Mouse (Mus musculus): Measurements from ENCODE around the gene Ankrd33b. TPM values are rescaled to one million over a fixed set of nuclear protein-coding genes. Genes with fewer than 3 reads are reported as not detected.

The Ankrd33b gene
- polyA plus RNA-seq, 1 experiment, result 7.6 TPM

GRCm38 (mm10) chr15:31269558-31269957 is 98.0 kb downstream of the Ankrd33b start:
- DNase-seq, result no peak
- H3K27ac ChIP-seq (ENCODE audit: control insufficient read depth, insufficient read depth, low read length), result no peak overlapping the region
- 85% methylated on average over 4 of the region's 4 CpGs for WGBS
- H3K4me3 ChIP-seq (ENCODE audit: control insufficient read depth, insufficient read depth, low read length), result no peak overlapping the region
- H3K27me3 ChIP-seq (ENCODE audit: control insufficient read depth, insufficient read depth, low read length), result no peaks in the 10 kb centered on the region
- TF ChIP-seq CTCF (IDR thresholded peaks at IDR 0.05; ENCODE audit: borderline replicate concordance, control insufficient read depth, extremely low read depth, insufficient read depth, low read length, poor library complexity) (no peak), POLR2A (IDR thresholded peaks at IDR 0.05; ENCODE audit: control insufficient read depth, extremely low read depth, insufficient read depth, low read length, poor library complexity) (no peak)
- no peaks in the 10 kb centered on the region for H3K4me1 ChIP-seq (replicated peaks; ENCODE audit: control insufficient read depth, insufficient read depth, low read length)
- no peaks in the 10 kb centered on the region for H3K36me3 ChIP-seq (ENCODE audit: control insufficient read depth, insufficient read depth, low read length)

DNA sequence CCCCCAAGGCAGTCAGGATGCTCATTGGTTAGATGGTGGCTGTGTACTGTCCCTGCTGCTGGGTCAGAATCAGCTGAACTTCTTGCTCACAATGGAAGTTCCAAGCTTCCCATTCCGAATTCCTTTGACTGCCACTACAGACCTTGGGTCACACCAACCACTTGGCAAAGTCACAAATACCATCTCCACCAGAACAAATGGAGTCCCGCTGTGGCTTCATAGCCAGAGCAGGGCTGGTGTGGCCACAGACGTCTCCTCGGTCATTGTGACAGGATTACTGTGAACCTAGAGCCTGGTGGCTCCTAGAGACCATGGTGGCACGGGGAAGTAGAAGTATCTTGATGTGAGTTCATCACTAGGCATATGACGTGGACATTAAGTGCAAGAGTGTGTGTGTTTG is 99.4 kb downstream of the Ankrd33b start:
- TF ChIP-seq POLR2A (IDR thresholded peaks at IDR 0.05; ENCODE audit: control insufficient read depth, extremely low read depth, insufficient read depth, low read length, poor library complexity) (no peak), CTCF (IDR thresholded peaks at IDR 0.05; ENCODE audit: borderline replicate concordance, control insufficient read depth, extremely low read depth, insufficient read depth, low read length, poor library complexity) (no peak)
- WGBS, result 95% methylated on average over 6 of the region's 6 CpGs
- Histone ChIP-seq H3K36me3 (ENCODE audit: control insufficient read depth, insufficient read depth, low read length) (no peaks in the 10 kb centered on the region), H3K27me3 (ENCODE audit: control insufficient read depth, insufficient read depth, low read length) (no peaks in the 10 kb centered on the region), H3K27ac (ENCODE audit: control insufficient read depth, insufficient read depth, low read length) (no peak overlapping the region), H3K4me1 (replicated peaks; ENCODE audit: control insufficient read depth, insufficient read depth, low read length) (no peaks in the 10 kb centered on the region), H3K4me3 (ENCODE audit: control insufficient read depth, insufficient read depth, low read length) (no peak overlapping the region)
- no peak for DNase-seq

DNA sequence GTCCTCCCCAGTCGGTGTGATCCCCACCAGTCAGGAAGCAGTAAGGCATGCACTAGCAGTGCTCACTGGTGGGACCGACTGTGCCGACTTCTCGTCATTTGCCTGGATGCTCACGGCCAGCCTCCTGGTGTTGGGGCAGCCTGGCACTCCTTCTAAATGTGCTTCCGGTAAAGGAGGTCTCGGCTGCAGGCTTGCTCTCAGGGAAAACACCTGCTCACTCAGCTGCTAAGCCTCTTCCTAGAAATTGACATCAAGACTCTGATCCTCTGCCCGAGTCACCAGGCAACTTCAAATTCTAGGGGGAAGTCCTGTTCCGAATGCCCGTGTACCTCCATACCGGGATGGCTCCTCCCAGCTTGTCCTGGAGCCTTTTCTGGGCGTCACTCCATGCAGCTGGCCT is 101.7 kb downstream of the Ankrd33b start:
- H3K27me3 ChIP-seq (ENCODE audit: control insufficient read depth, insufficient read depth, low read length), result no peaks in the 10 kb centered on the region
- TF ChIP-seq CTCF (IDR thresholded peaks at IDR 0.05; ENCODE audit: borderline replicate concordance, control insufficient read depth, extremely low read depth, insufficient read depth, low read length, poor library complexity) (no peak), POLR2A (IDR thresholded peaks at IDR 0.05; ENCODE audit: control insufficient read depth, extremely low read depth, insufficient read depth, low read length, poor library complexity) (no peak)
- H3K27ac ChIP-seq (ENCODE audit: control insufficient read depth, insufficient read depth, low read length), result no peak overlapping the region
- H3K4me1 ChIP-seq (replicated peaks; ENCODE audit: control insufficient read depth, insufficient read depth, low read length), result no peaks in the 10 kb centered on the region
- H3K4me3 ChIP-seq (ENCODE audit: control insufficient read depth, insufficient read depth, low read length), result no peak overlapping the region
- DNase-seq, result no peak
- H3K36me3 ChIP-seq (ENCODE audit: control insufficient read depth, insufficient read depth, low read length), result no peaks in the 10 kb centered on the region
- WGBS, result 96% methylated on average over 12 of the region's 12 CpGs

DNA sequence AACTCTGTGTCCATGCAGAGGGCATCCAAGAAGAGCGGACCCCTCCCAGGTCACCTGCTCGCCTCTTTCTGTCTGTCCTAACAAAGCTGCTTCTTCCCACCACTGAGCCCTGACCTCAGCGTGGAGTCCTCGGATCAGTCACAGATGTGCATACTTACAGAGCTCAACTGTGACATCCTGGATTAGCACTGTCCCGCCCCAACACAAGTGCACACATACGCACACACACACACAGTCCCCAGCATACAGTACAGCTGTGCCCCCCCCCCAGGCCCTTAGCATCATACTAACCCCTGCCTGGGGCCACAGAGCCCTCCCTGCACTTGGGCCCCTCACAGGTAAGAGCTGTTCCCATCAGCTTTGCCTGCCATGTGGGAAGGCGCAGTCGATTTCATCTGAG is 102.1 kb downstream of the Ankrd33b start:
- no peaks in the 10 kb centered on the region for H3K36me3 ChIP-seq (ENCODE audit: control insufficient read depth, insufficient read depth, low read length)
- no peaks in the 10 kb centered on the region for H3K27me3 ChIP-seq (ENCODE audit: control insufficient read depth, insufficient read depth, low read length)
- H3K27ac ChIP-seq (ENCODE audit: control insufficient read depth, insufficient read depth, low read length), result no peak overlapping the region
- DNase-seq, result no peak
- no peaks in the 10 kb centered on the region for H3K4me1 ChIP-seq (replicated peaks; ENCODE audit: control insufficient read depth, insufficient read depth, low read length)
- H3K4me3 ChIP-seq (ENCODE audit: control insufficient read depth, insufficient read depth, low read length), result no peak overlapping the region
- no peak for TF ChIP-seq POLR2A (IDR thresholded peaks at IDR 0.05; ENCODE audit: control insufficient read depth, extremely low read depth, insufficient read depth, low read length, poor library complexity)
- TF ChIP-seq CTCF (IDR thresholded peaks at IDR 0.05; ENCODE audit: borderline replicate concordance, control insufficient read depth, extremely low read depth, insufficient read depth, low read length, poor library complexity), result no peak
- WGBS, result 95% methylated on average over 8 of the region's 8 CpGs

GRCm38 (mm10) chr15:31264827-31265226 is 102.7 kb downstream of the Ankrd33b start:
- TF ChIP-seq POLR2A (IDR thresholded peaks at IDR 0.05; ENCODE audit: control insufficient read depth, extremely low read depth, insufficient read depth, low read length, poor library complexity) (no peak), CTCF (IDR thresholded peaks at IDR 0.05; ENCODE audit: borderline replicate concordance, control insufficient read depth, extremely low read depth, insufficient read depth, low read length, poor library complexity) (peak; percentile 84; the same call in 1 of the 2 replicates)
- H3K27me3 ChIP-seq (ENCODE audit: control insufficient read depth, insufficient read depth, low read length), result no peaks in the 10 kb centered on the region
- DNase-seq, result peak; percentile 71
- no peak overlapping the region for H3K27ac ChIP-seq (ENCODE audit: control insufficient read depth, insufficient read depth, low read length)
- no peak overlapping the region for H3K4me3 ChIP-seq (ENCODE audit: control insufficient read depth, insufficient read depth, low read length)
- no peaks in the 10 kb centered on the region for H3K36me3 ChIP-seq (ENCODE audit: control insufficient read depth, insufficient read depth, low read length)
- no peaks in the 10 kb centered on the region; the same call in 1 of the 2 replicates for H3K4me1 ChIP-seq (replicated peaks; ENCODE audit: control insufficient read depth, insufficient read depth, low read length)
- 61% methylated on average over 6 of the region's 6 CpGs for WGBS

DNA sequence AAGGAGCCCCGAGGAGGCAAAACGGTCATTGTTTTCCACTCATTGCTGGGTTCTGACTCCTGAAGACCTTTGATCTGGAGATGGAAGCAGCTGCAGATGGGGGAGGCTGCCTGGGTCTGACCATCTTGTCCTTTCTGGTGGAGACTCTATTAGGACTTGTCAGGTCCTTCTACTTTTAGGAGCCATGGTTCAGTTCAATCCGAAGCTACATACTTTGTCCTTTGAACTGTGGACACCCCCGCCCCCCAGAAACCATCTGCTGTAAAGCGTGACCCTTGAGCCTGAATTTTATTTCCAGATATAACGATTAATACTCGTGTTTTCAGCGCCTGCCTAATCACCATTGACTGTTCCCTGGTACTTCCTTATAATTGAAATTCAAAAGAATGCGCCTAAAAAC is 105.2 kb downstream of the Ankrd33b start:
- 84% methylated on average over 9 of the region's 9 CpGs for WGBS
- no peak overlapping the region for H3K27ac ChIP-seq (ENCODE audit: control insufficient read depth, insufficient read depth, low read length)

GRCm38 (mm10) chr15:31261094-31261493 is 106.4 kb downstream of the Ankrd33b start:
- no peak for TF ChIP-seq POLR2A (IDR thresholded peaks at IDR 0.05; ENCODE audit: control insufficient read depth, extremely low read depth, insufficient read depth, low read length, poor library complexity)
- no peak for TF ChIP-seq CTCF (IDR thresholded peaks at IDR 0.05; ENCODE audit: borderline replicate concordance, control insufficient read depth, extremely low read depth, insufficient read depth, low read length, poor library complexity)
- Histone ChIP-seq H3K4me3 (ENCODE audit: control insufficient read depth, insufficient read depth, low read length) (no peak overlapping the region), H3K36me3 (ENCODE audit: control insufficient read depth, insufficient read depth, low read length) (no peaks in the 10 kb centered on the region), H3K4me1 (replicated peaks; ENCODE audit: control insufficient read depth, insufficient read depth, low read length) (peaks cover 5% of the 10 kb centered on the region; the same call in 1 of the 2 replicates), H3K27me3 (ENCODE audit: control insufficient read depth, insufficient read depth, low read length) (no peaks in the 10 kb centered on the region), H3K27ac (ENCODE audit: control insufficient read depth, insufficient read depth, low read length) (no peak overlapping the region)
- WGBS, result 92% methylated on average over 10 of the region's 10 CpGs
- DNase-seq, result no peak

More for the DNA sequence above, 105.2 kb downstream of the Ankrd33b start:
- H3K36me3 ChIP-seq (ENCODE audit: control insufficient read depth, insufficient read depth, low read length), result no peaks in the 10 kb centered on the region
- H3K27me3 ChIP-seq (ENCODE audit: control insufficient read depth, insufficient read depth, low read length), result no peaks in the 10 kb centered on the region
- H3K4me3 ChIP-seq (ENCODE audit: control insufficient read depth, insufficient read depth, low read length), result no peak overlapping the region
- peaks cover 5% of the 10 kb centered on the region; the same call in 1 of the 2 replicates for H3K4me1 ChIP-seq (replicated peaks; ENCODE audit: control insufficient read depth, insufficient read depth, low read length)
- TF ChIP-seq POLR2A (IDR thresholded peaks at IDR 0.05; ENCODE audit: control insufficient read depth, extremely low read depth, insufficient read depth, low read length, poor library complexity) (no peak), CTCF (IDR thresholded peaks at IDR 0.05; ENCODE audit: borderline replicate concordance, control insufficient read depth, extremely low read depth, insufficient read depth, low read length, poor library complexity) (no peak)
- DNase-seq, result no peak
